Mouse (Mus musculus): ENCODE measurements around the gene Peg3.

DNA sequence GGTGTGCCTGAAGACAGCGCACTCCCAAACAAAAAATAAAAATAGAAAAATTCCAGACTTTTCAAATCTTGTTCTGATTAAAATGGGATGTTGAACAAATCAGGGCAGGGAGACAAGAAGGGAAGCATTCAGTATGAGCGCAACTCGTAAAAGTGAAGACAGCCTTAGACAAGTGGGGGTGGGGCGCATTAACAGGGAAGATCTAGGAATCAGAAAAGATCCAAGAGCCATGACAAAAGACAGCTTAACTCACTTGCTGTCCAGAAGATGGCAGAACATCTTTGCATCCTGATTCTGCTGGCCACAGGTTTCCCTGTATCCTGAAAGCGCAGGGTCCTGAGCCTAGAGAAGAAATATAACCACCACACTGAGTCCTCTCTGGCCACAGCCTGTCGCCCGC lies 71.6 kb downstream of the Peg3 start:
- TF ChIP-seq EP300 (IDR thresholded peaks at IDR 0.05; ENCODE audit: low read depth): no peak
- no peak for TF ChIP-seq CTCF (IDR thresholded peaks at IDR 0.05; ENCODE audit: low read depth)
